ENCODE assay signal across 8 mouse cellular contexts in genomic region chr15:31150546-31151471, GRCm38 (mm10).
DNase-seq lines count a peak whose midpoint lies in the region; ATAC-seq lines count a peak whose summit lies in the region.

No protein-coding gene starts in this region.

- H3K9ac ChIP-seq in embryonic facial prominence, embryonic 11.5 days (replicated peaks; ENCODE audit: low read length): peak overlapping the region; percentile 25; the same call in 1 of the 2 replicates
- no peak overlapping the region for H3K9ac ChIP-seq in heart, embryonic 16.5 days (ENCODE audit: low read length)

- no peak overlapping the region for H3K27ac ChIP-seq in embryonic facial prominence, embryonic 11.5 days (replicated peaks; ENCODE audit: low read depth, low read length)
- H3K27ac ChIP-seq in heart, embryonic 16.5 days (ENCODE audit: low read length): no peak overlapping the region

- no peak overlapping the region for H3K4me2 ChIP-seq in embryonic facial prominence, embryonic 11.5 days (ENCODE audit: low read depth, low read length)
- peak overlapping the region; percentile 41; the same call in 1 of the 2 replicates for H3K4me2 ChIP-seq in heart, embryonic 16.5 days (ENCODE audit: low read depth, low read length)

- H3K9me3 ChIP-seq in embryonic facial prominence, embryonic 11.5 days (replicated peaks; ENCODE audit: control insufficient read depth, low read length): no peaks in the 10 kb centered on the region
- H3K9me3 ChIP-seq in heart, embryonic 16.5 days (replicated peaks; ENCODE audit: control insufficient read depth, low read length): no peaks in the 10 kb centered on the region

- no peaks in the 10 kb centered on the region for H3K36me3 ChIP-seq in embryonic facial prominence, embryonic 11.5 days (replicated peaks; ENCODE audit: control insufficient read depth, insufficient read depth, low read depth, low read length)
- no peaks in the 10 kb centered on the region for H3K36me3 ChIP-seq in heart, embryonic 16.5 days (ENCODE audit: control insufficient read depth, insufficient read depth)

- no peaks in the 10 kb centered on the region for H3K27me3 ChIP-seq in embryonic facial prominence, embryonic 11.5 days (ENCODE audit: control insufficient read depth, insufficient read depth, low read length)
- no peaks in the 10 kb centered on the region for H3K27me3 ChIP-seq in heart, embryonic 16.5 days (ENCODE audit: control insufficient read depth, insufficient read depth, low read length)

- no peaks in the 10 kb centered on the region for H3K4me1 ChIP-seq in embryonic facial prominence, embryonic 11.5 days (ENCODE audit: control insufficient read depth, insufficient read depth, low read length)
- H3K4me1 ChIP-seq in heart, embryonic 16.5 days (ENCODE audit: control insufficient read depth, insufficient read depth, low read length): peaks cover 4% of the 10 kb centered on the region; the same call in 1 of the 2 replicates

- no peak overlapping the region for H3K4me3 ChIP-seq in embryonic facial prominence, embryonic 11.5 days (ENCODE audit: low read depth, low read length)
- no peak overlapping the region for H3K4me3 ChIP-seq in heart, embryonic 16.5 days (ENCODE audit: low read length)

- peak; percentile 4 for DNase-seq in 416B (ENCODE audit: low read depth)
- DNase-seq in adrenal gland, adult 8-10 months: peak; percentile 12
- peak; percentile 72 for DNase-seq in embryonic facial prominence, embryonic 11.5 days (ENCODE audit: low spot score)
- peak; percentile 63 to 86 for DNase-seq in layer of hippocampus, adult 18-20 months (ENCODE audit: low spot score in 2 of 2)
- peak; percentile 59 for DNase-seq in lung, postnatal 10 days
- DNase-seq in right cerebral cortex, adult 18-20 months: peak; percentile 76
- no peak for DNase-seq in T-cell, adult 2 months (ENCODE audit: low spot score)

- ATAC-seq in embryonic facial prominence, embryonic 11.5 days (replicated peaks; ENCODE audit: insufficient number of reproducible peaks, low FRiP score, low TSS enrichment, low read depth): no peak
- ATAC-seq in heart, embryonic 16.5 days (replicated peaks; ENCODE audit: extremely low read depth, insufficient read depth, low FRiP score): no peak

- WGBS in embryonic facial prominence, embryonic 11.5 days: 45% methylated on average over 21 of the region's 21 CpGs
- WGBS in heart, embryonic 16.5 days: 49% methylated on average over 21 of the region's 21 CpGs
